Mouse (Mus musculus) forebrain, embryonic 16.5 days (tissue): ENCODE measurements at regions not wholly inside any gene's neighbourhood (a gene's known extent, or its start where the extent isn't known, plus 50 kb on each side); places are given as distances from the start of the nearest gene placed in this dataset.

ENCODE experiments used
- ATAC-seq: fragments of 200-750 bp; cut with Nextera tagmentation; 2 replicates; pipeline ENCODE4 v1.8.0; 2017; ENCODE audit warnings: mild to moderate bottlenecking, moderate library complexity
- H3K27ac ChIP-seq: fragments of 300-500 bp; sonication (generic); 2 replicates; pipeline ENCODE4 v1.5.1; 2014; ENCODE audit warnings: low read length, control low read depth
- H3K27me3 ChIP-seq: fragments of 300-500 bp; sonication (generic); replicated peaks from 2 replicates; pipeline ENCODE4 v1.6.1; 2014; ENCODE audit warnings: low read length; ENCODE audit not compliant: control insufficient read depth, insufficient read depth
- H3K36me3 ChIP-seq: fragments of 300-500 bp; sonication (generic); 2 replicates; pipeline ENCODE4 v1.6.1; 2014; ENCODE audit not compliant: control insufficient read depth, insufficient read depth
- H3K4me1 ChIP-seq: fragments of 300-500 bp; sonication (generic); replicated peaks from 2 replicates; pipeline ENCODE4 v1.6.1; 2014; ENCODE audit warnings: low read length; ENCODE audit not compliant: control insufficient read depth, insufficient read depth
- H3K4me2 ChIP-seq: fragments of 300-500 bp; sonication (generic); 2 replicates; pipeline ENCODE4 v1.6.1; 2014; ENCODE audit warnings: mild to moderate bottlenecking, low read length, control low read depth
- H3K4me3 ChIP-seq: fragments of 300-500 bp; sonication (generic); replicated peaks from 2 replicates; pipeline ENCODE4 v1.5.1; 2014; ENCODE audit warnings: mild to moderate bottlenecking, low read length, control low read depth
- H3K9ac ChIP-seq: fragments of 300-500 bp; sonication (generic); replicated peaks from 2 replicates; pipeline ENCODE4 v1.6.1; 2014; ENCODE audit warnings: low read depth, low read length, control low read depth
- H3K9me3 ChIP-seq: fragments of 300-500 bp; sonication (generic); 2 replicates; pipeline ENCODE4 v1.6.1; 2016; ENCODE audit warnings: low read length; ENCODE audit not compliant: control insufficient read depth
- WGBS: fragments of 180-500 bp; shearing (Covaris S2); extraction: QIAGEN DNeasy Blood & Tissue Kit; methylation state at CpG from one replicate; pipeline ENCODE4 v1.1.7; 2014; 5-methylcytosine and 5-hydroxymethylcytosine counted together

DNA sequence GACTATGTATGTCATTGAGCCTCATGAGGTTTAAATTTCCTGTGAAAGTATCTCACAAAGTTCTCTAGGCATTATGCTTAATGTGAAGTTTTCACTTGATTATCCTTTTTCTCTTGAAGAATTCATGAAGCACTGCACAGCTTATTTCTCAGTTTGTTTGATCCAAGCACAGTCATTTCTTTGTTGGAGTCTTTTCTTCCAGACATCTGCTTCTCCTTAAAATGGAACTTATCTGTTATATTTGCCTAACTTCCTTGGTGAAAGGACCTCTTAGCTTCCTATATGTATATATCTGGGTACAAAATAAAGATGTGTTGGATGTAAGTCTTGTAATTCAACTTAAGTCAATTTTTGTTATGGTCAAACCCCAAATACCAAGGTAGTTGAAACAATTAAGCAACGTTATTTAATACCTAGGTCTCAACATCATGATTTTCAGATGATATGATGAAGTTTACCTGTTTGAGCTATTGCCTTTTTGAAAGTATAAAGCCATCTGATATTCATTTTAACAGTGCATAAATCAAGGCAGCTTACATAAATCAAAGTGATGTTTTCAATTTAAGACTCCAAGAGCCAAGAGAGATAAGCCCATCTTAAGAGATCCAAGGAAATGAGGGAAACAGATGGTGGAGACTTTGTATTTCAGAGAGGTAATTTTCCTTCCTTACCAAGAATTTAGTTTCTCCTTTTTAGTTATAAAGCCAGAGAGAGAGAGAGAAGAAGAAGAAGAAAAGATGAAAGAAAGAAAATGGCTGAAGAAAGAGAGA, 481.0 kb downstream of the Rfpl4b start:
- no peak overlapping the region for H3K4me3 ChIP-seq
- ATAC-seq = no peak
- 73% methylated on average over 1 of the region's 1 CpGs for WGBS
- H3K27ac ChIP-seq = no peak overlapping the region
- no peak overlapping the region for H3K4me2 ChIP-seq
- no peaks in the 10 kb centered on the region for H3K9me3 ChIP-seq
- H3K4me1 ChIP-seq = no peaks in the 10 kb centered on the region
- no peaks in the 10 kb centered on the region for H3K27me3 ChIP-seq
- no peak overlapping the region for H3K9ac ChIP-seq
- H3K36me3 ChIP-seq = no peaks in the 10 kb centered on the region

DNA sequence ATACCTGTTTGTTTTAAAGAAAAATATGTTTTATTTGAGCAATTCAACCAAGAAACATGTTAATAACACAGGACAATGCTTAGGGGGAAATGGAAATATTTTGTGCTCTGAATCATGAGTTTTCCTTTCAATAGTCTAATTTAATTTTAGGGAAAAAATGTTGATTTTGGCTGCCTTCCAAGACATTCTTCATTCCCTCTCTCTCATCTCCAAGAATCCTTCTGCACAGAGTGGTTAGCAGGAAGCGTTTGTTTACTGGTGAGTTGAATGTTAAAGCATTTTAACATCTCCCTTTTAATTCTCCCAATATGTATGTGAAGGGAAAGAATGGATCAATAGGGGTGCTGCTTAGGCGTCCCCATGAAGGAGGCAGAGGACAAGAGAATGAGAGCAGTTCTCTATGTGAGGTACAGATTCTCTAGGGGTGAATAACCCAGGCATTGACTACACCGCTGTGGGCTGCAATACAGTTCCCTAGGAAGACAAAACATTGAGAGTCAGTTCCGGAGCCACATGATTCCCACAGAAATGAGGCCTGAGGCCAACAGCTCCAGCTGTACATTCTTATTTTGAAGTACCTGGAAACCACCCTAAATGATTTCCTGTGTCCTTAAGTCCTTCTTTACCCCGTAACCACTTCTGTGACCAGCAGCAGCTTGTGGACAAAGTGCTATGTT, 512.7 kb downstream of the Rfpl4b start:
- Histone ChIP-seq H3K27ac (no peak overlapping the region), H3K4me1 (no peaks in the 10 kb centered on the region), H3K9me3 (no peaks in the 10 kb centered on the region), H3K36me3 (no peaks in the 10 kb centered on the region), H3K4me2 (no peak overlapping the region), H3K9ac (no peak overlapping the region), H3K27me3 (no peaks in the 10 kb centered on the region), H3K4me3 (no peak overlapping the region)
- no peak for ATAC-seq
- WGBS = 43% methylated on average over 5 of the region's 5 CpGs

DNA sequence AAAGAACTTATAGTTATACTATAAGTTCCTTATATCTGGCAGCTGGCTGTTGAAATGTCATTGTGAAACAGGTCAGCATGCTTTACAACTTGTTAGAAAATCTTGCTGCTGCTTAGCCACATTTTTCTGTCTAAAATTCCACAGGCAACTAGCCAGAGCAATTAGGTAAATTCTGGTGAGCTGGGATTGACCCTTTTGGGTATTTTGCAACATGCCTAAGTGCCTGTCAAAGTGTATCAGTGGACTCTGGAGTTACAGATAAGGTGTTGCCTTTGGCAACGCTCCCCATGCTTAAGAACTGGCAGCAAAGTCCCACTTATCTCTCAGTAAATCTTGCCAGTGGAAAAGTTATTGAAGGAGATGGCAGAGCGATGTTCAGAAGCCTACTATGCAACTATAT, 525.9 kb downstream of the Rfpl4b start:
- WGBS = 92% methylated on average over 2 of the region's 2 CpGs

DNA sequence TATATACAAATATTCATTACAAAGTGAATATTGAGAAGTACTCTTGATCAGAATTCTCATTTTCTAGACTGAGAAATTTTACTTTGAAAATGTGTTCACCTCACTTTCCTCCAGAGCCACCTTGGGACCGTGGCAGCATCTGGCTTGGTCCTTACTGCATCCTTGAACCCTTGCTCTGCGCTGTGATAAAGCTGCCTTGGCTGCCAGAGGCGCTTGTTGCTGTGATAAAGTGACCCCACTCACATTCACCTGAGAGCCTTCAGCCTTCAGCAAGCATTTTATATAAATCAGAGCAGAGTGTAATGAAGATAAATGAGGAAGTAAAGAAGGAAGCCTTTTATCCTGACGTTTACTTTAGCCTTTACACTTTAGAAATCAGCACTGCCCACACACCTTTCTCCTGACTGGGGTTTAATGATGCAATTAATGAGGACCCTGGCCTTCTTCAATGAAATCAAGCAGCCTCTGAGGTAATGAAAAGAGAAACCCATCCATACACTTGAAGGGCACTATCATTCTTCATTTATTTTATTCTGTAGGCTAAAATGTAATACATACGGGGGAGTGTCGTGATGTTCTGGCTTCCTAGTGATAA, 532.8 kb downstream of the Rfpl4b start:
- no peaks in the 10 kb centered on the region for H3K27me3 ChIP-seq
- no peaks in the 10 kb centered on the region for H3K36me3 ChIP-seq
- H3K4me1 ChIP-seq = no peaks in the 10 kb centered on the region
- WGBS = 66% methylated on average over 6 of the region's 6 CpGs
- H3K4me2 ChIP-seq = no peak overlapping the region
- no peak overlapping the region for H3K4me3 ChIP-seq
- H3K9me3 ChIP-seq = no peaks in the 10 kb centered on the region
- no peak overlapping the region for H3K9ac ChIP-seq
- no peak overlapping the region for H3K27ac ChIP-seq
- no peak for ATAC-seq

More for the DNA sequence above, 525.9 kb downstream of the Rfpl4b start:
- Histone ChIP-seq H3K4me3 (no peak overlapping the region), H3K27me3 (no peaks in the 10 kb centered on the region), H3K9me3 (no peaks in the 10 kb centered on the region), H3K4me2 (no peak overlapping the region), H3K36me3 (no peaks in the 10 kb centered on the region), H3K27ac (no peak overlapping the region), H3K9ac (no peak overlapping the region), H3K4me1 (no peaks in the 10 kb centered on the region)
- ATAC-seq = no peak

DNA sequence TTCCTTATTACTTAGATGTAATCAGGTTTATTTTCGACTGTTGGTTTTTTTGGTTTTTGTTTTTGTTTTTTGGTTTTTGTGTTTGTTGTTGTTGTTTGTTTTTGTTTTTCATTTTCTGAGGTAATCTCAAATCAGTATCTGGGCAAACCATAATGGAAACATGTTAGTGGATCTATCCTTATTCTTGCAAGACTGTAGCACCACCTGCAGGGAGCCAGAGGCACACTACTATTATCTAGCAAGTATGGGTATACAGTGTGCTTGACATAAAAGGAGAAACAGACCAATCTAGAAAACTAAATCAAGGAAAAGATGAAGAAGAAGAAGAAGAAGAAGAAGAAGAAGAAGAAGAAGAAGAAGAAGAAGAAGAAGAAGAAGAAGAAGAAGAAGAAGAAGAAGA, 552.4 kb downstream of the Rfpl4b start:
- Histone ChIP-seq H3K27ac (no peak overlapping the region), H3K27me3 (no peaks in the 10 kb centered on the region), H3K9me3 (no peaks in the 10 kb centered on the region), H3K4me1 (no peaks in the 10 kb centered on the region), H3K4me3 (no peak overlapping the region), H3K9ac (no peak overlapping the region), H3K4me2 (no peak overlapping the region), H3K36me3 (no peaks in the 10 kb centered on the region)
- WGBS = 97% methylated on average over 1 of the region's 1 CpGs
- no peak for ATAC-seq

DNA sequence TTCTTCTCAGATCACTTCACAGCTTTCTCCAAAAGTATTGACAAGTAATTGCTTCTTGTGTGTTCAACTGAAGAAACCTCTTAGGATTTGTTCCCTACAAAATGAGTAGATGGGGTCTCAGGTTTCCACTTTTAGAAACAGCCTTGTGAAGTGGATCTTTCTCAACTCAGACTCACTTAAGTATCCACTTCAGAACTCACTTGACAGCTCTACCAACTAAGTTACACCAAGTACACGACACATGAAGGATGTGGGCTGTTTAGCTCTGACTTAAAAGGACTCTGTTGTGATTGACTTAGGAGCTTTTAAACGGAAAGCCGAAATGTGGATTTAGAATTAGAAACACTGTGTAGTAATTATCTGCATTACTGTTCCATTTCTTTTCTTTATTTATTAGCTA, 556.0 kb downstream of the Rfpl4b start:
- Histone ChIP-seq H3K4me1 (no peaks in the 10 kb centered on the region), H3K4me2 (no peak overlapping the region), H3K9me3 (no peaks in the 10 kb centered on the region), H3K9ac (no peak overlapping the region), H3K4me3 (no peak overlapping the region), H3K27me3 (no peaks in the 10 kb centered on the region), H3K36me3 (no peaks in the 10 kb centered on the region), H3K27ac (no peak overlapping the region)
- 73% methylated on average over 3 of the region's 3 CpGs for WGBS
- no peak for ATAC-seq

DNA sequence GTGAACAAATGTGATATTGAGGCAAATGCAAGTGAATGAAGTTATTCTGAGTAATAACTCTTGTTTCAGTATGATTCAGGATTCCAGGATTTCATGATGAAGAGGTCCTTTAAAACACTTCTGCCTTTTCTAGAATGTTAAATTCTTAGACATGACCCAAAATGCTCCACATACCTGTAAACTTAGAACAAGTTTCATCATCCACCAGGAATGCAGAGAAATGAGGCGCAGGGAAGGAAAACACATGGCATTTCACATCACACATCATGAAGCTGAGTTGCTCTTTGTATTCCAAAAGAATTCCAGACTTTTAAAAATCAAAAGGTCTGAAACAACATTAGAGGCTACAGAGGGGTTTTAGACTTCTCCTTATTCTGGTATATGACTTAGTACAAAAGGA, 574.8 kb downstream of the Rfpl4b start:
- Histone ChIP-seq H3K9me3 (no peaks in the 10 kb centered on the region), H3K4me3 (no peak overlapping the region), H3K4me2 (no peak overlapping the region), H3K9ac (no peak overlapping the region), H3K36me3 (no peaks in the 10 kb centered on the region), H3K4me1 (no peaks in the 10 kb centered on the region), H3K27ac (no peak overlapping the region), H3K27me3 (no peaks in the 10 kb centered on the region)
- 79% methylated on average over 1 of the region's 1 CpGs for WGBS
- ATAC-seq = no peak
